Mouse (Mus musculus): ENCODE measurements around the gene Sik1. TPM values are rescaled to one million over a fixed set of nuclear protein-coding genes. Genes with fewer than 3 reads are reported as not detected.
A peak's percentile ranks its signal among the peaks of the same experiment; 100 is the strongest.

Sik1 gene
- polyA plus RNA-seq, 1 experiment from 2014 or later = 15.2 TPM

GRCm38 (mm10) chr17:31853448-31854188, 2.0 kb downstream of the Sik1 start:
- H3K9ac ChIP-seq (replicated peaks) = no peak overlapping the region
- peaks cover 35% of the 10 kb centered on the region for H3K4me1 ChIP-seq (replicated peaks)
- peaks cover 27% of the 10 kb centered on the region for H3K36me3 ChIP-seq
- 76% methylated on average over 17 of the region's 17 CpGs for WGBS
- no peaks in the 10 kb centered on the region for H3K9me3 ChIP-seq
- peak overlapping the region; percentile 18; the same call in 1 of the 2 replicates for H3K4me3 ChIP-seq (replicated peaks)
- H3K27me3 ChIP-seq = no peaks in the 10 kb centered on the region
- 0 out of 2 replicates have a peak overlapping the region, but pooled peaks have one; percentile 14 for H3K27ac ChIP-seq
- H3K4me2 ChIP-seq = peak overlapping the region; percentile 24
- no peak for ATAC-seq (ENCODE audit: insufficient number of reproducible peaks, insufficient read depth, low FRiP score, low TSS enrichment, low read depth)

GRCm38 (mm10) chr17:31852782-31853447, 2.7 kb downstream of the Sik1 start:
- H3K27ac ChIP-seq = 0 out of 2 replicates have a peak overlapping the region, but pooled peaks have one; percentile 14

GRCm38 (mm10) chr17:31851816-31852476, 3.7 kb downstream of the Sik1 start:
- H3K9ac ChIP-seq (replicated peaks) = no peak overlapping the region
- ATAC-seq (ENCODE audit: insufficient number of reproducible peaks, insufficient read depth, low FRiP score, low TSS enrichment, low read depth) = no peak
- WGBS = 87% methylated on average over 6 of the region's 6 CpGs
- H3K4me2 ChIP-seq = no peak overlapping the region
- peaks cover 44% of the 10 kb centered on the region for H3K36me3 ChIP-seq
- H3K27me3 ChIP-seq = no peaks in the 10 kb centered on the region
- H3K9me3 ChIP-seq = no peaks in the 10 kb centered on the region
- H3K4me1 ChIP-seq (replicated peaks) = peaks cover 30% of the 10 kb centered on the region
- no peak overlapping the region for H3K4me3 ChIP-seq (replicated peaks)
- no peak overlapping the region for H3K27ac ChIP-seq

More at GRCm38 (mm10) chr17:31852782-31853447, 2.7 kb downstream of the Sik1 start:
- H3K4me1 ChIP-seq (replicated peaks) = peaks cover 35% of the 10 kb centered on the region
- no peak for ATAC-seq (ENCODE audit: insufficient number of reproducible peaks, insufficient read depth, low FRiP score, low TSS enrichment, low read depth)
- H3K4me3 ChIP-seq (replicated peaks) = no peak overlapping the region; the same call in 1 of the 2 replicates
- H3K36me3 ChIP-seq = peaks cover 34% of the 10 kb centered on the region
- H3K27me3 ChIP-seq = no peaks in the 10 kb centered on the region
- H3K4me2 ChIP-seq = peak overlapping the region; percentile 24; the same call in 1 of the 2 replicates
- no peaks in the 10 kb centered on the region for H3K9me3 ChIP-seq
- 73% methylated on average over 12 of the region's 12 CpGs for WGBS
- H3K9ac ChIP-seq (replicated peaks) = no peak overlapping the region

GRCm38 (mm10) chr17:31850457-31850980, 5.1 kb downstream of the Sik1 start:
- no peak for ATAC-seq (ENCODE audit: insufficient number of reproducible peaks, insufficient read depth, low FRiP score, low TSS enrichment, low read depth)
- peaks cover 58% of the 10 kb centered on the region for H3K36me3 ChIP-seq

GRCm38 (mm10) chr17:31846970-31847369, 8.6 kb downstream of the Sik1 start:
- Histone ChIP-seq H3K9me3 (no peaks in the 10 kb centered on the region), H3K27me3 (no peaks in the 10 kb centered on the region), H3K4me2 (no peak overlapping the region), H3K36me3 (peaks cover 74% of the 10 kb centered on the region), H3K4me1 (replicated peaks) (peaks cover 4% of the 10 kb centered on the region), H3K27ac (no peak overlapping the region), H3K9ac (replicated peaks) (no peak overlapping the region), H3K4me3 (replicated peaks) (no peak overlapping the region)
- ATAC-seq (ENCODE audit: insufficient number of reproducible peaks, insufficient read depth, low FRiP score, low TSS enrichment, low read depth) = no peak
- 87% methylated on average over 13 of the region's 13 CpGs for WGBS

More at GRCm38 (mm10) chr17:31850457-31850980, 5.1 kb downstream of the Sik1 start:
- Histone ChIP-seq H3K27ac (no peak overlapping the region), H3K4me2 (no peak overlapping the region), H3K27me3 (no peaks in the 10 kb centered on the region), H3K4me3 (replicated peaks) (no peak overlapping the region), H3K9me3 (no peaks in the 10 kb centered on the region), H3K4me1 (replicated peaks) (peaks cover 21% of the 10 kb centered on the region), H3K9ac (replicated peaks) (no peak overlapping the region)
- WGBS = 89% methylated on average over 17 of the region's 17 CpGs

GRCm38 (mm10) chr17:31846352-31846751, 9.3 kb downstream of the Sik1 start:
- Histone ChIP-seq H3K4me3 (replicated peaks) (no peak overlapping the region), H3K27me3 (no peaks in the 10 kb centered on the region), H3K9me3 (no peaks in the 10 kb centered on the region), H3K4me1 (replicated peaks) (peaks cover 2% of the 10 kb centered on the region; the same call in 1 of the 2 replicates), H3K4me2 (no peak overlapping the region), H3K27ac (no peak overlapping the region), H3K9ac (replicated peaks) (no peak overlapping the region), H3K36me3 (peaks cover 74% of the 10 kb centered on the region)
- ATAC-seq (ENCODE audit: insufficient number of reproducible peaks, insufficient read depth, low FRiP score, low TSS enrichment, low read depth) = no peak
- WGBS = 84% methylated on average over 9 of the region's 9 CpGs

GRCm38 (mm10) chr17:31843891-31844290, 11.7 kb downstream of the Sik1 start:
- 94% methylated on average over 1 of the region's 1 CpGs for WGBS
- H3K27ac ChIP-seq = no peak overlapping the region
- H3K4me3 ChIP-seq (replicated peaks) = no peak overlapping the region
- no peak overlapping the region for H3K9ac ChIP-seq (replicated peaks)
- no peak for ATAC-seq (ENCODE audit: insufficient number of reproducible peaks, insufficient read depth, low FRiP score, low TSS enrichment, low read depth)
- no peaks in the 10 kb centered on the region for H3K9me3 ChIP-seq
- H3K27me3 ChIP-seq = no peaks in the 10 kb centered on the region
- 0 out of 2 replicates have a peak, but pooled peaks cover 3% of the 10 kb centered on the region for H3K4me1 ChIP-seq (replicated peaks)
- H3K4me2 ChIP-seq = no peak overlapping the region
- H3K36me3 ChIP-seq = peaks cover 50% of the 10 kb centered on the region

GRCm38 (mm10) chr17:31842930-31843822, 12.4 kb downstream of the Sik1 start:
- H3K9ac ChIP-seq (replicated peaks) = no peak overlapping the region
- H3K4me2 ChIP-seq = no peak overlapping the region
- H3K9me3 ChIP-seq = no peaks in the 10 kb centered on the region
- 0 out of 2 replicates have a peak overlapping the region, but pooled peaks have one; percentile 29 for H3K27ac ChIP-seq
- no peak overlapping the region for H3K4me3 ChIP-seq (replicated peaks)
- no peak for ATAC-seq (ENCODE audit: insufficient number of reproducible peaks, insufficient read depth, low FRiP score, low TSS enrichment, low read depth)
- H3K36me3 ChIP-seq = peaks cover 43% of the 10 kb centered on the region
- H3K4me1 ChIP-seq (replicated peaks) = 0 out of 2 replicates have a peak, but pooled peaks cover 3% of the 10 kb centered on the region
- H3K27me3 ChIP-seq = no peaks in the 10 kb centered on the region
- WGBS = 83% methylated on average over 12 of the region's 12 CpGs

- ATAC-seq (ENCODE audit: insufficient number of reproducible peaks, insufficient read depth, low FRiP score, low TSS enrichment, low read depth) = no peak
- 66% methylated on average over 18 of the region's 18 CpGs for WGBS
These were observed 13.6 kb downstream of the Sik1 start for GRCm38 (mm10) chr17:31841842-31842611.

More at GRCm38 (mm10) chr17:31841842-31842611, 13.6 kb downstream of the Sik1 start:
- no peak overlapping the region for H3K27ac ChIP-seq
- no peaks in the 10 kb centered on the region for H3K9me3 ChIP-seq
- H3K4me2 ChIP-seq = no peak overlapping the region
- no peaks in the 10 kb centered on the region for H3K27me3 ChIP-seq
- H3K4me3 ChIP-seq (replicated peaks) = no peak overlapping the region
- no peak overlapping the region for H3K9ac ChIP-seq (replicated peaks)
- H3K36me3 ChIP-seq = peaks cover 31% of the 10 kb centered on the region
- H3K4me1 ChIP-seq (replicated peaks) = 0 out of 2 replicates have a peak, but pooled peaks cover 3% of the 10 kb centered on the region

All from limb, embryonic 12.5 days (tissue).